Mouse (Mus musculus) ES-Bruce4 (cell line): ENCODE data around the gene Actr6.

ENCODE experiments used
- CTCF ChIP-seq: IDR thresholded peaks from one replicate; pipeline ENCODE4 v1.8.1; 2011; ENCODE audit warnings: low read depth, low read length
- EP300 ChIP-seq: IDR thresholded peaks from 2 replicates; pipeline ENCODE4 v1.6.1; 2011; ENCODE audit warnings: low read depth, low read length; ENCODE audit not compliant: insufficient read depth
- POLR2A ChIP-seq: IDR thresholded peaks from one replicate; pipeline ENCODE4 v1.8.1; 2011; ENCODE audit warnings: low read length; ENCODE audit not compliant: insufficient read depth

GRCm38 (mm10) chr10:89708720-89709119 is 23.4 kb downstream of the Actr6 start:
- TF ChIP-seq CTCF (no peak), POLR2A (no peak), EP300 (no peak)
